Mouse (Mus musculus) embryonic facial prominence, embryonic 10.5 days (tissue): ENCODE results near the gene Nos2. TPM values are rescaled to one million over a fixed set of nuclear protein-coding genes. Genes with fewer than 3 reads are reported as not detected.
"Not testable (repeated sequence)": the region's sequence is repeated elsewhere in the genome, so short reads cannot be mapped to it uniquely, and the experiment has no call there.

Experiments used
- DNase-seq: peaks from one replicate; pipeline ENCODE4 v3.0.0-alpha.2; 2017; ENCODE audit warnings: low spot score
- H3K27ac ChIP-seq: fragments of 300-500 bp; sonication (generic); replicated peaks from 2 replicates; pipeline ENCODE4 v1.5.1; 2016; ENCODE audit warnings: mild to moderate bottlenecking
- H3K27me3 ChIP-seq: fragments of 300-500 bp; sonication (generic); replicated peaks from 2 replicates; pipeline ENCODE4 v1.6.1; 2016; ENCODE audit warnings: low read depth, mild to moderate bottlenecking; ENCODE audit not compliant: poor library complexity, severe bottlenecking
- H3K36me3 ChIP-seq: fragments of 300-500 bp; sonication (generic); replicated peaks from 2 replicates; pipeline ENCODE4 v1.6.1; 2016; ENCODE audit warnings: mild to moderate bottlenecking, moderate library complexity
- H3K4me1 ChIP-seq: fragments of 300-500 bp; sonication (generic); 2 replicates; pipeline ENCODE4 v1.6.1; 2016
- H3K4me3 ChIP-seq: fragments of 300-500 bp; sonication (generic); 2 replicates; pipeline ENCODE4 v1.5.1; 2016; ENCODE audit warnings: mild to moderate bottlenecking, moderate library complexity
- H3K9me3 ChIP-seq: fragments of 300-500 bp; sonication (generic); 2 replicates; pipeline ENCODE4 v1.6.1; 2016; ENCODE audit warnings: mild to moderate bottlenecking
- WGBS: fragments of 180-500 bp; shearing (Covaris S2); methylation state at CpG from one replicate; pipeline ENCODE4 v1.1.7; 2016; 5-methylcytosine and 5-hydroxymethylcytosine counted together
- polyA plus RNA-seq: library from polyadenylated mRNA; unstranded; fragments of >200 nt; fragmentation: Nextera tagmentation; extraction: Ambion mirVana; gene quantifications from 2 replicates; pipeline ENCODE4 v1.2.1, GENCODE M21; 2016

Gene Nos2
- polyA plus RNA-seq, 1 experiment from 2014 or later = 1.3 TPM

DNA sequence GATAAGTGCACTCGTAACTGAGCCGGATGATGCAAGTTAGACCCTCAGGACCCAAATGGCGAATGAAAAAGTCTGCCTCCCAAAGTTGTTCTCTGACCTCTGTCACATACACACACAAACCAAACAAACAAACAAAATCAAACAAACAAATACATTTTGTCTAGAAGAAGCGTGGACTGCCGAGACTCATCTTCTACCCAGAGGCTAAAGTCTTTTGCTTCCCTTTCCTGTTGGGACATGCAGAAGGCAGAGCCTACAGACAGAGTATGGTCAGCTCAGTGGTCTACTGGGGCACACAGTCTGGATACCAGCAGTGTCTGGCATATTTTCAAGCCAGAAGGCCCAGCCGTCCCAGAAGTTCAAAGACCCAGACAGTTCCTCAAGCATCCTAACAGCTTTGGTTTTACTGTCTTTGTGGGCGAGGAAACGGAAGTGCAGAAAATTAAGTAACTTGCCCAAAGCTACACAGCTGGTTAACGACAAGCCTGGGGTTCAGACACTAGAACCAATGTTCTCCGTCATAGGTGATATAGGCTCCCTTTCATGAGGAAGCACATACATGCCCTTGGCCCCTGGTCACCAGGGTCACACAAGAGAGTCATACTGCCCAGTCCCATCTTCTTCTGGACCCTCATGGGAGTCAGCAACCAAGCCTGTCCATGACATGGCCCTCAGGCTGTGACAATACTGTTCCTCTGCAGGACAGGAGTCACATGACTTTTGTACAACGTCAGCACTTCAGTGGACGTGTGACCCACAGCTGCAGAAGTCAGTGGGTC lies 62.1 kb downstream of the Nos2 start:
- Histone ChIP-seq H3K9me3 (no peaks in the 10 kb centered on the region), H3K27ac (no peak overlapping the region), H3K27me3 (no peaks in the 10 kb centered on the region), H3K4me3 (no peak overlapping the region), H3K4me1 (peaks cover 2% of the 10 kb centered on the region; the same call in 1 of the 2 replicates), H3K36me3 (no peaks in the 10 kb centered on the region)
- WGBS = 84% methylated on average over 12 of the region's 12 CpGs
- DNase-seq = no peak

GRCm38 (mm10) chr11:78983539-78983938 lies 63.0 kb downstream of the Nos2 start:
- DNase-seq = no peak
- Histone ChIP-seq H3K9me3 (no peaks in the 10 kb centered on the region), H3K27me3 (no peaks in the 10 kb centered on the region), H3K27ac (no peak overlapping the region), H3K36me3 (no peaks in the 10 kb centered on the region), H3K4me3 (no peak overlapping the region), H3K4me1 (peaks cover 2% of the 10 kb centered on the region; the same call in 1 of the 2 replicates)
- 84% methylated on average over 7 of the region's 7 CpGs for WGBS

DNA sequence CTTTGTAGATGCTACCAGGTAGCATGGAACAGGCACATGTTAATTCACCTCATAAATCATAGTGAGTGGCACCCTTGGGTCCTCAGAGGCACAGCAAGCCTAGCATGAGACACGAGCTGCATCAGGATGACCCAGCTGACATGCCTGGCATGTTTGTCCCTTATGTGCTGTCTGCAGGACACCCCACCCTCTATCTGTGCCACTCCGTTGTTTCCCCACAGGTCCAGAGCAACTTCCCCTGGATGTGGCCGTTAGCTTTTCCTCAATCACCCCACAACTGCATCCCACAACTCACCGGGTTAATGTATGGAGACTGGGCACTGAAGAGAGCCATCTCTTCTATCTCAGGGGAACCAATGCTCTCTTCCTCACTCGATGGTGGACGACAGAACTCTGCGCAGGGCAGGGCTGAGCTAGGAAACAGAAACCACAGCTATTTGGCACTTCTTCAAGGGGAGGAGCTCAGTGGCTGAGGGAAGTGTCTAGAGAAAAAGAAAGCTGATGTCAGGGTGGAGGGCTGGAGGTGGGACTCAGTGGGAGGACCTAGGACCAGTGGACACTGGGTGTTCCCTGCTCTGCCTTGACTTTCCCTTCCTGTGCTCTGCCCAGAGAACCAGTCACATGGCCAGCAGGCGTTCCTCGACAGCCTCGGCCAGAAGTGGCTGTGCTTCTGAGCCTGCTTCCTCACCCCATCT lies 64.0 kb downstream of the Nos2 start, which contains the start of gene Lgals9:
Gene Lgals9, minus strand, starts transcription at position 464 of the 695 bp plus-strand sequence.
- Histone ChIP-seq H3K9me3 (peaks cover 6% of the 10 kb centered on the region; the same call in 1 of the 2 replicates), H3K27me3 (no peaks in the 10 kb centered on the region), H3K4me3 (no peak within 1 kb of the TSS), H3K36me3 (no peaks in the 10 kb centered on the region), H3K27ac (no peak within 1 kb of the TSS), H3K4me1 (peaks cover 2% of the 10 kb centered on the region; the same call in 1 of the 2 replicates)
- no peak for DNase-seq
- WGBS = 83% methylated on average over 10 of the region's 10 CpGs

DNA sequence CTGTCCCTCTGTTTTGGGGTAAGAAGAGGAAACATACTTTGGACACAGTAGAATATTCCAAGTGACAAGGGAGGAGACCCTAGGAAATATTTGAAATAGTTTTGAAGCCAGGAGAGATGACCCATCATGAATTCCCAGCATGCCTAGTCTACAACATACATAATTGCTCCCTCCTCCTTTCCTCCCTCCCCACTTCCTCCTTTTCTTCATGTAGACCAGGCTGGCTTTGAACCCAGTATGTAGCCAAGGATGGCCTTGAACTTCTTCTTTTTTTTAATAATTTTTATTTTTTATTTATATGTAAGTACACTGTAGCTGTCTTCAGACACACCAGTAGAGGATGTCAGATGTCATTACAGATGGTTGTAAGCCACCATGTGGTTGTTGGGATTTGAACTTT lies 64.9 kb downstream of the Nos2 start:
- Histone ChIP-seq H3K4me3 (no peak overlapping the region), H3K27me3 (no peaks in the 10 kb centered on the region), H3K27ac (no peak overlapping the region), H3K36me3 (no peaks in the 10 kb centered on the region), H3K4me1 (peaks cover 2% of the 10 kb centered on the region; the same call in 1 of the 2 replicates), H3K9me3 (peaks cover 14% of the 10 kb centered on the region)
- DNase-seq = no peak

GRCm38 (mm10) chr11:78986311-78987002 lies 65.9 kb downstream of the Nos2 start:
- Histone ChIP-seq H3K27ac (no peak overlapping the region), H3K4me3 (no peak overlapping the region), H3K27me3 (no peaks in the 10 kb centered on the region), H3K36me3 (no peaks in the 10 kb centered on the region), H3K9me3 (peaks cover 17% of the 10 kb centered on the region), H3K4me1 (peaks cover 2% of the 10 kb centered on the region; the same call in 1 of the 2 replicates)
- 91% methylated on average over 10 of the region's 10 CpGs for WGBS
- DNase-seq = peak; percentile 5

- not testable (repeated sequence) for H3K36me3 ChIP-seq, H3K4me1 ChIP-seq, H3K27ac ChIP-seq, H3K27me3 ChIP-seq, H3K4me3 ChIP-seq
- peak; percentile 1 for DNase-seq
- 90% methylated on average over 11 of the region's 11 CpGs for WGBS
- peaks cover 26% of the 10 kb centered on the region for H3K9me3 ChIP-seq
Measured at GRCm38 (mm10) chr11:78989206-78989605, 68.6 kb downstream of the Nos2 start.

DNA sequence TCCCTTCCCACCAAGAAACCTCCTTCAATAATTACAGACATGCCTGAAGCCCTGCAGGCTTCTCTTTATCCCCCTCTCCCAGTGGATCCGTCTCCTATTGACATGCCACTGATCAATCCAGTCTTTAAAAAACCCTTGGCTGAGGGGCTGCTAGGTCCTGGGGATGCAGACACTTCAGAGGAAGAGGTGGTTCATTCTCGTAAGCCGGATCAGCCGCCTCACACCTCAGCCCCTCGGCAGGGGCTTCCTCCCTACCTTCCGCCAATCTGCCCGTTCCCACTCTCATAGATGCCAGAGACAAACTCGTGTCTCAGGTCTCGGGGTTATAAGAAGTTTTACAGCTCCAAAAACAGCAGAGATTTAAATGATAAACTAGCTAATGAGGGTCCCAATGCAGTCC lies 69.5 kb downstream of the Nos2 start:
- WGBS = 94% methylated on average over 9 of the region's 9 CpGs
- Histone ChIP-seq H3K9me3 (peaks cover 27% of the 10 kb centered on the region), H3K36me3 (no peaks in the 10 kb centered on the region), H3K4me3 (no peak overlapping the region), H3K27ac (no peak overlapping the region), H3K27me3 (no peaks in the 10 kb centered on the region), H3K4me1 (no peaks in the 10 kb centered on the region; the same call in 1 of the 2 replicates)
- DNase-seq = peak; percentile 6

- DNase-seq, H3K4me3 ChIP-seq, H3K27ac ChIP-seq, H3K36me3 ChIP-seq, H3K4me1 ChIP-seq, H3K27me3 ChIP-seq: not testable (repeated sequence)
- H3K9me3 ChIP-seq = peaks cover 34% of the 10 kb centered on the region
- 72% methylated on average over 5 of the region's 5 CpGs for WGBS
Measured at GRCm38 (mm10) chr11:78990875-78991543, 70.4 kb downstream of the Nos2 start.

DNA sequence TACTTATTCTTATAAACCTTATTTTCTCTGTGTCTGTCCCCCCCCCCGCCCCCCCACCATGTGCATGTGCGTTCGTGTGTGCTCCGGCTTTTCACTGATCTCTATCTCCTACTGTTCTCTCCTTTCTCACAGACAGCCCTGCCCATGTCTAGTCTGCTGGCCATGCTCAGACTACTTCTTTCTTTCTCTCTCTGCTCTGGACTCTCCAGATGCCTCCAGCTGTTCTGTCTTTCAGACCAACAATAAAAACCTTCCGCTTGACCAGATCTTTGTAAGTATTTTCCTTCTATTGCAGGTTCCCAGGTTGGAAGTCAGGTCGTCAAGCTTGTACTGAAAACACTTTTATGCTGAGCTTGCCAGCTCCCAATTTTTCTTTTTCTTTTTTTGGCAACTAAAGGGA lies 78.5 kb downstream of the Nos2 start:
- H3K4me3 ChIP-seq = no peak overlapping the region
- DNase-seq = no peak
- H3K9me3 ChIP-seq = peaks cover 21% of the 10 kb centered on the region
- WGBS = 62% methylated on average over 6 of the region's 6 CpGs
- no peaks in the 10 kb centered on the region for H3K27me3 ChIP-seq
- H3K36me3 ChIP-seq = no peaks in the 10 kb centered on the region
- H3K4me1 ChIP-seq = peaks cover 23% of the 10 kb centered on the region
- H3K27ac ChIP-seq = no peak overlapping the region

GRCm38 (mm10) chr11:79001871-79002270 lies 81.3 kb downstream of the Nos2 start:
- Histone ChIP-seq H3K4me3 (no peak overlapping the region), H3K27ac (0 out of 2 replicates have a peak overlapping the region, but pooled peaks have one; percentile 1), H3K9me3 (peaks cover 8% of the 10 kb centered on the region), H3K27me3 (no peaks in the 10 kb centered on the region), H3K36me3 (no peaks in the 10 kb centered on the region), H3K4me1 (peaks cover 24% of the 10 kb centered on the region)
- WGBS = 84% methylated on average over 4 of the region's 4 CpGs
- no peak for DNase-seq

GRCm38 (mm10) chr11:79002551-79002951 lies 82.0 kb downstream of the Nos2 start:
- H3K27me3 ChIP-seq = no peaks in the 10 kb centered on the region
- H3K36me3 ChIP-seq = no peaks in the 10 kb centered on the region
- 67% methylated on average over 5 of the region's 5 CpGs for WGBS
- peaks cover 4% of the 10 kb centered on the region for H3K9me3 ChIP-seq
- no peak overlapping the region for H3K4me3 ChIP-seq
- no peak for DNase-seq
- peak overlapping the region; percentile 1; the same call in 1 of the 2 replicates for H3K27ac ChIP-seq
- H3K4me1 ChIP-seq = peaks cover 24% of the 10 kb centered on the region
